Mouse (Mus musculus) C2C12 (cell line): Measurements from ENCODE around the gene Nprl2.

Experiments used
- CEBPB ChIP-seq: IDR thresholded peaks from one replicate; pipeline ENCODE4 v1.6.1; 2011; ENCODE audit warnings: low read depth, mild to moderate bottlenecking, control low read depth, moderate library complexity
- CTCF ChIP-seq: IDR thresholded peaks from one replicate; pipeline ENCODE4 v1.5.1; 2011; ENCODE audit not compliant: control insufficient read depth, insufficient read depth, insufficient read length
- FOSL1 ChIP-seq: IDR thresholded peaks from one replicate; pipeline ENCODE4 v1.8.0; 2011; ENCODE audit warnings: mild to moderate bottlenecking, low read length; ENCODE audit not compliant: poor library complexity, insufficient read depth, severe bottlenecking
- MAX ChIP-seq: IDR thresholded peaks from one replicate; pipeline ENCODE4 v1.6.1; 2011; ENCODE audit warnings: mild to moderate bottlenecking, control low read depth
- MYOD1 ChIP-seq: IDR thresholded peaks from one replicate; pipeline ENCODE4 v1.6.1; 2011; ENCODE audit warnings: low read depth; ENCODE audit not compliant: control insufficient read depth, insufficient read length
- MYOG ChIP-seq: IDR thresholded peaks from one replicate; pipeline ENCODE4 v1.6.1; 2011; ENCODE audit not compliant: control insufficient read depth, insufficient read length; ENCODE audit errors: extremely low read depth
- USF1 ChIP-seq: IDR thresholded peaks from one replicate; pipeline ENCODE4 v1.6.1; 2011; ENCODE audit warnings: low read depth, mild to moderate bottlenecking, control low read depth, moderate library complexity

DNA sequence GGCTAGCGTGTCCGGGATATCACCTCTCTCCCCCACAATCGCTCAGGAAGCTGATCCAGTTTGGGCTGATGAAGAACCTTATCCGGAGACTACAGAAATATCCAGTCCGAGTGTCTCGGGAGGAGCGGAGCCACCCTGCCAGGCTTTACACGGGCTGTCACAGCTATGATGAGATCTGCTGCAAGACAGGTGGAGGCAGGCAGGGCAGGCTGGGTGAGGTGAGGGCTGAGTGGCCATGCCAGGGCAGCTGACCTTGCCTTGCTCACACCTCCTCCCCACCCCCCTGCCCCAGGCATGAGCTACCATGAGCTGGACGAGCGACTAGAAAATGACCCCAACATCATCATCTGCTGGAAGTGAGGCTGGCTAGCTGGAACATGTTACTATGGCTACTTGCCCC is 3.2 kb downstream of the Nprl2 start:
- no peak for TF ChIP-seq CTCF
- no peak for TF ChIP-seq FOSL1
- TF ChIP-seq MAX: no peak
- no peak for TF ChIP-seq MYOD1
- TF ChIP-seq USF1: no peak
- TF ChIP-seq MYOG: no peak
- TF ChIP-seq CEBPB: no peak
